Mouse (Mus musculus) C2C12 (cell line): ENCODE measurements around the gene Hoxa10. TPM values are rescaled to one million over a fixed set of nuclear protein-coding genes. Genes with fewer than 3 reads are reported as not detected.

Experiments used
- H3K27me3 ChIP-seq: one replicate; pipeline ENCODE4 v1.6.1; 2011; ENCODE audit not compliant: control insufficient read depth, insufficient read depth, insufficient read length
- H3K36me3 ChIP-seq: one replicate; pipeline ENCODE4 v1.6.1; 2011; ENCODE audit not compliant: control insufficient read depth, insufficient read depth
- H3K4me3 ChIP-seq: one replicate; pipeline ENCODE4 v1.5.1; 2011; ENCODE audit warnings: mild to moderate bottlenecking, control low read depth; ENCODE audit not compliant: poor library complexity, insufficient read depth, severe bottlenecking
- H3K79me2 ChIP-seq: one replicate; pipeline ENCODE4 v1.6.1; 2011; ENCODE audit not compliant: control insufficient read depth, insufficient read depth
- H3K79me3 ChIP-seq: one replicate; pipeline ENCODE4 v1.6.1; 2011; ENCODE audit warnings: low read depth, control low read depth
- H3ac ChIP-seq: one replicate; pipeline ENCODE3; 2011; ENCODE audit warnings: low read depth; ENCODE audit not compliant: control insufficient read depth, insufficient read length
- CEBPB ChIP-seq: IDR thresholded peaks from one replicate; pipeline ENCODE4 v1.6.1; 2011; ENCODE audit warnings: low read depth, mild to moderate bottlenecking, control low read depth, moderate library complexity
- CTCF ChIP-seq: IDR thresholded peaks from one replicate; pipeline ENCODE4 v1.5.1; 2011; ENCODE audit not compliant: control insufficient read depth, insufficient read depth, insufficient read length
- FOSL1 ChIP-seq: IDR thresholded peaks from one replicate; pipeline ENCODE4 v1.8.0; 2011; ENCODE audit warnings: mild to moderate bottlenecking, low read length; ENCODE audit not compliant: poor library complexity, insufficient read depth, severe bottlenecking
- MAX ChIP-seq: IDR thresholded peaks from one replicate; pipeline ENCODE4 v1.6.1; 2011; ENCODE audit warnings: mild to moderate bottlenecking, control low read depth
- MYOD1 ChIP-seq: IDR thresholded peaks from one replicate; pipeline ENCODE4 v1.6.1; 2011; ENCODE audit warnings: low read depth; ENCODE audit not compliant: control insufficient read depth, insufficient read length
- MYOG ChIP-seq: IDR thresholded peaks from one replicate; pipeline ENCODE4 v1.6.1; 2011; ENCODE audit not compliant: control insufficient read depth, insufficient read length; ENCODE audit errors: extremely low read depth
- USF1 ChIP-seq: IDR thresholded peaks from one replicate; pipeline ENCODE4 v1.6.1; 2011; ENCODE audit warnings: low read depth, mild to moderate bottlenecking, control low read depth, moderate library complexity
- polyA plus RNA-seq: library from polyadenylated mRNA; unstranded; fragments of >200 nt; fragmentation: generic; extraction: Trizol; gene quantifications from one replicate; pipeline ENCODE4 v1.2.1, GENCODE M21; 2012; ENCODE audit warnings: missing spikeins

Hoxa10 gene
- polyA plus RNA-seq, 1 experiment: 19.8 TPM

DNA sequence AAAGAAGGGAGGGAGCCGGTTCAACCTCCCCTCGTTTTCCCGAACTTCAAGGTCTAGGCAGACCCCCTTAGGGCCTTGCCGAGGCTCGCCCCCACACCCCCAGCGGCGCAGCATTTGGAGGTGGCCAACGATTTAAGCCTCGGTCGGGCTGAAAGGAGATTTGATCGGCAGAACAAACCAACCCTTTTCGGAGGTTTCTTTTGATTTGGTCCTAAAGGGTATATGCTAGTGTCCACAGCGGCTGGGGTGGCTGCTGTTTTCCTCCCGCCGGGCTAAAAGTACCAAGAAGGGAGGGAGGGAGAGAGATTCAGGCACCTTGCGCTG is 8.7 kb upstream of the Hoxa10 start:
- Histone ChIP-seq H3K79me3 (peaks cover 49% of the 10 kb centered on the region), H3K79me2 (peaks cover 76% of the 10 kb centered on the region), H3K27me3 (no peaks in the 10 kb centered on the region), H3K4me3 (peak overlapping the region; percentile 14), H3ac (peak overlapping the region; percentile 19), H3K36me3 (peaks cover 13% of the 10 kb centered on the region)
- TF ChIP-seq FOSL1 (no peak), USF1 (no peak), CEBPB (no peak), CTCF (no peak), MYOG (no peak), MYOD1 (no peak), MAX (no peak)

DNA sequence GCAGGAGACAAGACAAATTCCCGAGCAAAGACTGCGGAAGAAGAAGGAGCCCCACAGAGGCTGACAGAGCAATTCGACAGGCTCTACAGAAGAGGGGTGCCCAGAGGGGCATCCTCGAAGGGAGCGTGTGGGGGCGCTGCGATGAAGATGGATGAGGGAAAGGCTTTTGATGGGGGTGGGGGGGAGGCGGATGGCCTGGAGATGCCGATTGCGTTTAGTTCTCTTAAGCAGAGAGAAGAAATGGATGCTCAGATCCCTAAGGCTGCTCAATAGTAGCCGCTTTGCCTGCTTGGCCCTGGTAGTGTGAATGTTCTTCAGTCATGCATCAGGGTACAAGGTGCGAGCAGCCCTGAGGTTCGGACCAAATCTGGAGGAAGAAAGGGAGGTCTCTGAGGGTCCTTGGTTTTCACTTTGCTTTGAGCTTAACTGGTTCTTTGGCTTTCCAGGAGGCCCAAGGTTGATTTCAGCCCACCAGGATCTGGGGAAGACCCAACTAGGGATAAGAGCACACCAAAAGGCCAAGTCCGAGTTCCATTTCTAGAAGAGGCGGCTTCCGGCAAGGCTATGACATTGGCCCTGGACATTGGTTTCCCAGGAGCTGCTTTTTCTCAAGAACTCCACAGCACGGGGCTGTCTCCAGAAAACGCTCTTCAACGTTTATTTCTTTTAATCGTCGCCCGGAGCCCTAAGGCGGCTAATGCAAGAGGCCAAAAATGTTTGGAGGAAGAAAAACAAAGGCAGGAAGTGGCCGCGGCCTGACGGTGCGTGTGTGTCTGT is 8.2 kb upstream of the Hoxa10 start:
- Histone ChIP-seq H3K79me3 (peaks cover 53% of the 10 kb centered on the region), H3K27me3 (no peaks in the 10 kb centered on the region), H3K4me3 (peak overlapping the region; percentile 28)

DNA sequence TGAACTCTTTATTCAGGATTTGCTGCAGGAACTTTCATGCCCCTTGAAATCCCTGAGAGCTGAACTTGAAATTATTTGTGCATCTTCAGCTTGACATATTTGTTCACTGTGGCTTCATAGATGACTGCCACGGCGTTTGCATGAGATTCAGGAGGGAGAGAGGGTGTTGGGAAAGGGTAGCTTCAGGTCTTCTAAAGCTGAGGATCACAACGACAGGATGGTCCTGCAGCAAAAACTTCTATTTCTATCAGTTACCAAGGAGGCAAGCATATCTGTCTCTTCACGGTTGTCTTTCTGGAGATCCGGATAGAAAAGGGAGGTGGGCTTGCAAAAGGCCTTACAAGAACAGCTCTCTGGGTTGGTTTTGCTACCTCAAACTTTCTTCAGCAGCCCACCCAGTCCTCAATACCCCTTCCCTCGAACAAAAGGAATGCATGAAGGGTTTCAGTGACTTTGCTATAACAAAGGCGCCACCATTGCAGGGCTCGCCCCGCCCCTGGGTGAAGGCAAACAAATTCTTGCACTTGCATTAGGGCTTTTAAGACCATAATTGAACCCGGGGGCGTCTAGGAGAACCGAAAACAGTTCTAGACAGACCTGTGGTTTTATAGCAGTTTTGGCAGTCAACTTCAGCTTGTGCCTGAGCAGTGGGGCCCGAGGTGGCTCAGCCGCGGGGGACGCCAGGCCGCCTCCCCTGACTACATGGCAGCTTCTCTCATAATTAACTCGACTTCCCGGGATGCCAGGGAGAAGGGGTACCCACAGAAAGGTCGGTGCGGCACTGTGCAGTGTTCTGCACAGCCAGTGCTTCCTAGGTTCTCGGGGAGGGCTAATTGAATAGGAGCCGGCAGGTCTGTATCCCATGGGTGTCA is 7.3 kb upstream of the Hoxa10 start:
- peaks cover 89% of the 10 kb centered on the region for H3K79me2 ChIP-seq
- H3ac ChIP-seq: peak overlapping the region; percentile 52
- TF ChIP-seq FOSL1 (no peak), CEBPB (no peak), CTCF (no peak), USF1 (no peak), MYOG (no peak), MYOD1 (no peak), MAX (no peak)
- peaks cover 13% of the 10 kb centered on the region for H3K36me3 ChIP-seq
- H3K79me3 ChIP-seq: peaks cover 61% of the 10 kb centered on the region
- H3K4me3 ChIP-seq: peak overlapping the region; percentile 28
- no peaks in the 10 kb centered on the region for H3K27me3 ChIP-seq

More for the DNA sequence above, 8.2 kb upstream of the Hoxa10 start:
- Histone ChIP-seq H3K36me3 (peaks cover 13% of the 10 kb centered on the region), H3K79me2 (peaks cover 81% of the 10 kb centered on the region), H3ac (peak overlapping the region; percentile 52)
- no peak for TF ChIP-seq MYOD1
- TF ChIP-seq MYOG: no peak
- no peak for TF ChIP-seq CTCF
- no peak for TF ChIP-seq USF1
- TF ChIP-seq MAX: no peak
- TF ChIP-seq FOSL1: no peak
- TF ChIP-seq CEBPB: no peak

DNA sequence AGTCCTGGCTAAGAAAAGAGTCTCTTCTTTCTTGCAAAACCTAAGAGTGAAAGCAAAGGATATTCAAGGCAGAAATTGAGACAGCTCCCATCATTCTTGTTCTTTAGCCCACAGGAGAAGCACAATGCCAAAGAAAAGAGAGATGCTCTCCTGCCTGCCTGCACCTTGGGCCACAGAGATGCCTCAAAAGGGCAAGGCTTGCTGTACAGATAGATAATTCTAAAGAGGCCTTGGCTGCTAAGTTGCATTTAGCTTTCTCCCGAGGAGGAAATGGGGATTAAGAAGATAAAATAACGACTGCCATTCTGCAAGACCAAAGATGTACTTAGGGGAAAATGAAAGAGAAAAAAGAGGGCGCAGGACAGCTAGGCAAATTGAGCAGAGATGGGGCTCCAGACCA is 6.3 kb upstream of the Hoxa10 start:
- Histone ChIP-seq H3K79me2 (peaks cover 95% of the 10 kb centered on the region), H3ac (peak overlapping the region; percentile 37), H3K4me3 (peak overlapping the region; percentile 75), H3K36me3 (peaks cover 19% of the 10 kb centered on the region), H3K27me3 (no peaks in the 10 kb centered on the region), H3K79me3 (peaks cover 66% of the 10 kb centered on the region)
- TF ChIP-seq MYOD1 (no peak), MAX (no peak), MYOG (no peak), CEBPB (no peak), FOSL1 (no peak)

DNA sequence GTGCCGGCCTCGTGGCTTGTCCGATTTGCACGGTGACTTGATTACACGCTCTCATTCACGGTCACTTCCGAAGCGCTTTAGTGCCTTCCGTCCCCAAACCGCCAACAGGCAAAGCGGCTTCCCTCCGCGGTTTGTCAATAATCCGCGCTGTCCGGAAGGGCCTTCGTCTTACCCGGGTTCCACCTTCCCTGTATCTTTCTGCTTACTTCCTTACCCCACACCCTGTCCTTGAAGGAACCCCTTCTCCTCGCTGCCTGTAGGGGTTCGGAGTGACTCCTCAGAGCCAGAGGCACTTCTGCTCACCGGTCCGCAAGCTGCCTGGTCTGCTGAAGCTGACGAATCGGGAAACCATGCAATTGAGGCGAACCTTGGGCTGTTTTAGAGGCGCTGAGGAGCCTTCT is 5.7 kb upstream of the Hoxa10 start:
- Histone ChIP-seq H3ac (peak overlapping the region; percentile 37), H3K79me3 (peaks cover 72% of the 10 kb centered on the region), H3K4me3 (peak overlapping the region; percentile 75), H3K27me3 (no peaks in the 10 kb centered on the region), H3K79me2 (peaks cover 99% of the 10 kb centered on the region), H3K36me3 (peaks cover 17% of the 10 kb centered on the region)
- TF ChIP-seq MAX (peak; percentile 42), CEBPB (no peak)

DNA sequence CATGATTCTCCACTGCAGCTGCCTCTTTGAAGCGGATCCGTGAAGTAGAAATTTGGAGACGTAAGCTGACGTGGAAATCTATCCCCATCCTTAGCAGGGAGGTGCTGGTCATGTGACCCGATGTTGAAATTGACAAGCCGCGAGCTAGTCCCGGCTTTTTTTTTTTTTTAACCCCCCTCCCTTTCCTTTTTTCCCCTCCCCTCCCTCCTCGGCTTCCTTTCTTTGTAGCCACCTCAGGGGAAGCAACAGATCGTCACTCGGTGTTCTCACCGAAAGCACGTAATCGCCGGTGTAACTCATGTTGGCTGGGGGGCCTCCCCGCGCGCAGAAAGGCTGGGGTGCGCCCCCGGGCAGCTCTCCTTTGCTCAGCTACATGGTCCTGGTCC is 5.1 kb upstream of the Hoxa10 start, which contains the start of gene Hoxa11:
Gene Hoxa11 (minus strand): TSS at position 54 of the 386 bp plus-strand sequence.
- Histone ChIP-seq H3ac (peak within 1 kb of the TSS; percentile 91), H3K27me3 (no peaks in the 10 kb centered on the region), H3K36me3 (peaks cover 17% of the 10 kb centered on the region), H3K4me3 (peak within 1 kb of the TSS; percentile 75), H3K79me2 (peaks cover 100% of the 10 kb centered on the region), H3K79me3 (peaks cover 72% of the 10 kb centered on the region)
- peak; percentile 97 for TF ChIP-seq USF1
- TF ChIP-seq FOSL1: no peak
- TF ChIP-seq MYOD1: no peak
- peak; percentile 84 for TF ChIP-seq CEBPB
- TF ChIP-seq MYOG: no peak
- TF ChIP-seq CTCF: no peak
- TF ChIP-seq MAX: no peak
